Mouse (Mus musculus): ENCODE results near the gene Ecd. TPM values are rescaled to one million over a fixed set of nuclear protein-coding genes. Genes with fewer than 3 reads are reported as not detected.

Gene Ecd
- polyA plus RNA-seq, 1 experiment: 67.2 TPM

GRCm38 (mm10) chr14:20371854-20372253, 23.9 kb upstream of the Ecd start:
- TF ChIP-seq CTCF (IDR thresholded peaks at IDR 0.05; ENCODE audit: low read depth, low read length): no peak
- TF ChIP-seq EP300 (IDR thresholded peaks at IDR 0.05; ENCODE audit: insufficient read depth, low read depth, low read length): no peak
- no peak for TF ChIP-seq POLR2A (IDR thresholded peaks at IDR 0.05; ENCODE audit: insufficient read depth, low read length)
- Histone ChIP-seq H3K36me3 (ENCODE audit: control insufficient read depth, insufficient read depth, low read length, poor library complexity, severe bottlenecking) (no peaks in the 10 kb centered on the region), H3K9ac (ENCODE audit: low read depth, poor library complexity, severe bottlenecking) (no peak overlapping the region), H3K27ac (ENCODE audit: insufficient read depth, low read length) (no peak overlapping the region), H3K27me3 (ENCODE audit: control insufficient read depth, insufficient read depth, low read length, poor library complexity, severe bottlenecking) (no peaks in the 10 kb centered on the region), H3K4me3 (ENCODE audit: low read depth, low read length) (no peak overlapping the region), H3K9me3 (replicated peaks; ENCODE audit: control insufficient read depth, insufficient read depth, low read length, poor library complexity, severe bottlenecking) (peaks cover 7% of the 10 kb centered on the region; the same call in 1 of the 2 replicates), H3K4me1 (ENCODE audit: control insufficient read depth, insufficient read depth, low read length) (no peaks in the 10 kb centered on the region)

- Histone ChIP-seq H3K4me3 (ENCODE audit: low read depth, low read length) (no peak overlapping the region), H3K27me3 (ENCODE audit: control insufficient read depth, insufficient read depth, low read length, poor library complexity, severe bottlenecking) (no peaks in the 10 kb centered on the region), H3K36me3 (ENCODE audit: control insufficient read depth, insufficient read depth, low read length, poor library complexity, severe bottlenecking) (no peaks in the 10 kb centered on the region), H3K9ac (ENCODE audit: low read depth, poor library complexity, severe bottlenecking) (no peak overlapping the region), H3K4me1 (ENCODE audit: control insufficient read depth, insufficient read depth, low read length) (no peaks in the 10 kb centered on the region), H3K9me3 (replicated peaks; ENCODE audit: control insufficient read depth, insufficient read depth, low read length, poor library complexity, severe bottlenecking) (peaks cover 7% of the 10 kb centered on the region; the same call in 1 of the 2 replicates), H3K27ac (ENCODE audit: insufficient read depth, low read length) (no peak overlapping the region)
- no peak for TF ChIP-seq CTCF (IDR thresholded peaks at IDR 0.05; ENCODE audit: low read depth, low read length)
Observed at GRCm38 (mm10) chr14:20370798-20371197, 22.9 kb upstream of the Ecd start.

- no peaks in the 10 kb centered on the region for H3K9me3 ChIP-seq (replicated peaks; ENCODE audit: control insufficient read depth, insufficient read depth, low read length, poor library complexity, severe bottlenecking)
- TF ChIP-seq CTCF (IDR thresholded peaks at IDR 0.05; ENCODE audit: low read depth, low read length) (peak; percentile 12), EP300 (IDR thresholded peaks at IDR 0.05; ENCODE audit: insufficient read depth, low read depth, low read length) (no peak)
- H3K36me3 ChIP-seq (ENCODE audit: control insufficient read depth, insufficient read depth, low read length, poor library complexity, severe bottlenecking): 0 out of 2 replicates have a peak, but pooled peaks cover 3% of the 10 kb centered on the region
Observed at GRCm38 (mm10) chr14:20368271-20368670, 20.4 kb upstream of the Ecd start.

GRCm38 (mm10) chr14:20363230-20363629, 15.3 kb upstream of the Ecd start:
- Histone ChIP-seq H3K27ac (ENCODE audit: insufficient read depth, low read length) (no peak overlapping the region), H3K36me3 (ENCODE audit: control insufficient read depth, insufficient read depth, low read length, poor library complexity, severe bottlenecking) (peaks cover 6% of the 10 kb centered on the region), H3K4me1 (ENCODE audit: control insufficient read depth, insufficient read depth, low read length) (no peaks in the 10 kb centered on the region), H3K9me3 (replicated peaks; ENCODE audit: control insufficient read depth, insufficient read depth, low read length, poor library complexity, severe bottlenecking) (no peaks in the 10 kb centered on the region), H3K4me3 (ENCODE audit: low read depth, low read length) (no peak overlapping the region), H3K27me3 (ENCODE audit: control insufficient read depth, insufficient read depth, low read length, poor library complexity, severe bottlenecking) (no peaks in the 10 kb centered on the region), H3K9ac (ENCODE audit: low read depth, poor library complexity, severe bottlenecking) (no peak overlapping the region)
- TF ChIP-seq EP300 (IDR thresholded peaks at IDR 0.05; ENCODE audit: insufficient read depth, low read depth, low read length): no peak
- TF ChIP-seq CTCF (IDR thresholded peaks at IDR 0.05; ENCODE audit: low read depth, low read length): no peak
- no peak for TF ChIP-seq POLR2A (IDR thresholded peaks at IDR 0.05; ENCODE audit: insufficient read depth, low read length)

More at GRCm38 (mm10) chr14:20368271-20368670, 20.4 kb upstream of the Ecd start:
- Histone ChIP-seq H3K4me3 (ENCODE audit: low read depth, low read length) (no peak overlapping the region), H3K4me1 (ENCODE audit: control insufficient read depth, insufficient read depth, low read length) (no peaks in the 10 kb centered on the region), H3K9ac (ENCODE audit: low read depth, poor library complexity, severe bottlenecking) (no peak overlapping the region), H3K27ac (ENCODE audit: insufficient read depth, low read length) (no peak overlapping the region), H3K27me3 (ENCODE audit: control insufficient read depth, insufficient read depth, low read length, poor library complexity, severe bottlenecking) (no peaks in the 10 kb centered on the region)

- H3K9ac ChIP-seq (ENCODE audit: low read depth, poor library complexity, severe bottlenecking): peak overlapping the region; percentile 85
- H3K36me3 ChIP-seq (ENCODE audit: control insufficient read depth, insufficient read depth, low read length, poor library complexity, severe bottlenecking): peaks cover 14% of the 10 kb centered on the region
- peak overlapping the region; percentile 86 for H3K4me3 ChIP-seq (ENCODE audit: low read depth, low read length)
- H3K4me1 ChIP-seq (ENCODE audit: control insufficient read depth, insufficient read depth, low read length): no peaks in the 10 kb centered on the region
- no peaks in the 10 kb centered on the region for H3K27me3 ChIP-seq (ENCODE audit: control insufficient read depth, insufficient read depth, low read length, poor library complexity, severe bottlenecking)
- no peak overlapping the region; the same call in 1 of the 2 replicates for H3K27ac ChIP-seq (ENCODE audit: insufficient read depth, low read length)
- H3K9me3 ChIP-seq (replicated peaks; ENCODE audit: control insufficient read depth, insufficient read depth, low read length, poor library complexity, severe bottlenecking): peaks cover 12% of the 10 kb centered on the region
- TF ChIP-seq CTCF (IDR thresholded peaks at IDR 0.05; ENCODE audit: low read depth, low read length) (no peak), EP300 (IDR thresholded peaks at IDR 0.05; ENCODE audit: insufficient read depth, low read depth, low read length) (no peak), POLR2A (IDR thresholded peaks at IDR 0.05; ENCODE audit: insufficient read depth, low read length) (no peak)
Observed at GRCm38 (mm10) chr14:20347441-20347990, 405 bp downstream of the Ecd start.

GRCm38 (mm10) chr14:20345885-20346284, 2.0 kb downstream of the Ecd start:
- no peak overlapping the region for H3K9ac ChIP-seq (ENCODE audit: low read depth, poor library complexity, severe bottlenecking)
- H3K4me3 ChIP-seq (ENCODE audit: low read depth, low read length): no peak overlapping the region
- no peak for TF ChIP-seq POLR2A (IDR thresholded peaks at IDR 0.05; ENCODE audit: insufficient read depth, low read length)
- no peak for TF ChIP-seq CTCF (IDR thresholded peaks at IDR 0.05; ENCODE audit: low read depth, low read length)
- TF ChIP-seq EP300 (IDR thresholded peaks at IDR 0.05; ENCODE audit: insufficient read depth, low read depth, low read length): no peak
- no peak overlapping the region for H3K27ac ChIP-seq (ENCODE audit: insufficient read depth, low read length)
- H3K27me3 ChIP-seq (ENCODE audit: control insufficient read depth, insufficient read depth, low read length, poor library complexity, severe bottlenecking): no peaks in the 10 kb centered on the region
- peaks cover 12% of the 10 kb centered on the region for H3K9me3 ChIP-seq (replicated peaks; ENCODE audit: control insufficient read depth, insufficient read depth, low read length, poor library complexity, severe bottlenecking)
- peaks cover 15% of the 10 kb centered on the region for H3K36me3 ChIP-seq (ENCODE audit: control insufficient read depth, insufficient read depth, low read length, poor library complexity, severe bottlenecking)
- H3K4me1 ChIP-seq (ENCODE audit: control insufficient read depth, insufficient read depth, low read length): no peaks in the 10 kb centered on the region

All from ES-Bruce4 (cell line).